Mouse (Mus musculus) testis, adult 2 months (tissue): ENCODE results near the gene Mllt11. TPM values are rescaled to one million over a fixed set of nuclear protein-coding genes. Genes with fewer than 3 reads are reported as not detected.

Source experiments
- H3K27ac ChIP-seq: fragments of 200-500 bp; 2 replicates; pipeline ENCODE4 v1.5.1; 2012; ENCODE audit warnings: low read depth, low read length; ENCODE audit not compliant: control insufficient read depth, insufficient read depth
- H3K27me3 ChIP-seq: fragments of 200-500 bp; 2 replicates; pipeline ENCODE4 v1.6.1; 2012; ENCODE audit warnings: mild to moderate bottlenecking, low read length, moderate library complexity; ENCODE audit not compliant: control insufficient read depth, insufficient read depth
- H3K36me3 ChIP-seq: fragments of 200-500 bp; 2 replicates; pipeline ENCODE4 v1.6.1; 2012; ENCODE audit warnings: mild to moderate bottlenecking, low read length; ENCODE audit not compliant: control insufficient read depth, insufficient read depth
- H3K4me1 ChIP-seq: fragments of 200-500 bp; 2 replicates; pipeline ENCODE4 v1.6.1; 2012; ENCODE audit warnings: low read length; ENCODE audit not compliant: control insufficient read depth, insufficient read depth
- H3K4me3 ChIP-seq: fragments of 200-500 bp; 2 replicates; pipeline ENCODE4 v1.5.1; 2012; ENCODE audit warnings: low read depth, mild to moderate bottlenecking, low read length, moderate library complexity, mixed read lengths; ENCODE audit not compliant: control insufficient read depth
- CTCF ChIP-seq: fragments of 200-500 bp; IDR thresholded peaks from 2 replicates; pipeline ENCODE4 v1.5.1; 2012; ENCODE audit warnings: low read depth, mild to moderate bottlenecking, inconsistent platforms, low read length, moderate library complexity; ENCODE audit not compliant: control insufficient read depth, insufficient read depth, insufficient replicate concordance
- POLR2A ChIP-seq: fragments of 200-500 bp; IDR thresholded peaks from 2 replicates; pipeline ENCODE4 v1.6.1; 2012; ENCODE audit warnings: low read depth, mild to moderate bottlenecking, inconsistent platforms, low read length, moderate library complexity; ENCODE audit not compliant: control insufficient read depth
- polyA plus RNA-seq: library from polyadenylated mRNA; depleted of rRNA; stranded (reverse); fragments of >200 nt; gene quantifications from 2 replicates; pipeline ENCODE4 v1.2.3, GENCODE M21; 2012; rRNA removed

Gene Mllt11
- polyA plus RNA-seq, 1 experiment = 839 TPM

DNA sequence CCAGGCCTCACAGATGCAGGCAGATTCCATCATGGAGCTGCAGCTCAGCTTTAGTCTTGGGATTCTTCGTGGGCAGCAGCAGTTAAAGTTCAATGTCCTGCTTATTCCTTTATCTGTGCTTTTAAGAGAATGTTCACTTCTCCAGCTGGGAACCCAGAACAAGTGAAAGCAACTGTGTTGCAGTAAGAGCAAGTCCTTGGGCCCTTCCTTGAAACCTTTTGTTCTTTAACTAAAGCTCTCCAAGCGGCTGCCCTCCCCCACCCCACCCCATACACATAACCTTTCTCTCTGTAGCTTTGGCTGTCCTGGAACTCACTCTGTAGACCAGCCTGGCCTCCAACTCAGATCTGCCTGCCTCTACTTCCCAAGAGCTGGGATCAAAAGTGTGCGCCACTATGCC is 55.5 kb downstream of the Mllt11 start:
- H3K27me3 ChIP-seq = no peaks in the 10 kb centered on the region; the same call in 1 of the 2 replicates
- H3K36me3 ChIP-seq = no peaks in the 10 kb centered on the region
- no peak for TF ChIP-seq POLR2A
- no peak for TF ChIP-seq CTCF
- peaks cover 22% of the 10 kb centered on the region for H3K4me1 ChIP-seq
- H3K27ac ChIP-seq = peak overlapping the region; percentile 36; the same call in 1 of the 2 replicates
- H3K4me3 ChIP-seq = no peak overlapping the region

DNA sequence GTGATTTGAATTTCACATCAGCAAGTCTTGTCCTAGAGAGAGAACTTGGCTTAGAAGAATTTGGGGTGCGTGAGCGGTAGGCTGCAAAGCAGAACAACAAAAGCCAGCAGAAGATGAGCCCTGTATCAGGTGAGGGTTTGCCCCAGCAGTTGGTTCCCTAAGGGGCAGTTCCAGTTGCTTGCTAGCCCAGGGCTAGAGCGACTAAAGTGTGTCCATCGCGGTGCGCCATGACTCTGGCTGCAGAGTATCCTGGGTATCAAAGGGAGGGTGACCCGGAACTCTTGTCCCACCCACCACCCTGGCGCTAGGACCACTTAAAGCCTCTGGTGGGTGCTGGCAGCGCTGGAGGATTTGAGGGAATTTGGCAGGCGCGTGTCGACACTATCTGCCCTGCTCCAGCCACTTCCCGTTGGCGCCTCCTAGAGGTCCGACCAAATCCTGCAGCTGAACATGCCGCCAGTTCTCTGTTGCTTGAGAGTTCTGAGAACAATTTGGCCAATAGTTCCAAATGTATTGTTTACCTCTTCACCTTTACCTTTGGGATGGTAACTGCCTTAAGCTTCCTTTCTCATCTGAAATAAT is 57.9 kb downstream of the Mllt11 start:
- H3K4me3 ChIP-seq = peak overlapping the region; percentile 57
- peak overlapping the region; percentile 80 for H3K27ac ChIP-seq
- no peaks in the 10 kb centered on the region for H3K36me3 ChIP-seq
- no peaks in the 10 kb centered on the region; the same call in 1 of the 2 replicates for H3K27me3 ChIP-seq
- peaks cover 23% of the 10 kb centered on the region for H3K4me1 ChIP-seq
- TF ChIP-seq CTCF = peak; percentile 85; the same call in 1 of the 2 replicates
- peak; percentile 15; the same call in 1 of the 2 replicates for TF ChIP-seq POLR2A

DNA sequence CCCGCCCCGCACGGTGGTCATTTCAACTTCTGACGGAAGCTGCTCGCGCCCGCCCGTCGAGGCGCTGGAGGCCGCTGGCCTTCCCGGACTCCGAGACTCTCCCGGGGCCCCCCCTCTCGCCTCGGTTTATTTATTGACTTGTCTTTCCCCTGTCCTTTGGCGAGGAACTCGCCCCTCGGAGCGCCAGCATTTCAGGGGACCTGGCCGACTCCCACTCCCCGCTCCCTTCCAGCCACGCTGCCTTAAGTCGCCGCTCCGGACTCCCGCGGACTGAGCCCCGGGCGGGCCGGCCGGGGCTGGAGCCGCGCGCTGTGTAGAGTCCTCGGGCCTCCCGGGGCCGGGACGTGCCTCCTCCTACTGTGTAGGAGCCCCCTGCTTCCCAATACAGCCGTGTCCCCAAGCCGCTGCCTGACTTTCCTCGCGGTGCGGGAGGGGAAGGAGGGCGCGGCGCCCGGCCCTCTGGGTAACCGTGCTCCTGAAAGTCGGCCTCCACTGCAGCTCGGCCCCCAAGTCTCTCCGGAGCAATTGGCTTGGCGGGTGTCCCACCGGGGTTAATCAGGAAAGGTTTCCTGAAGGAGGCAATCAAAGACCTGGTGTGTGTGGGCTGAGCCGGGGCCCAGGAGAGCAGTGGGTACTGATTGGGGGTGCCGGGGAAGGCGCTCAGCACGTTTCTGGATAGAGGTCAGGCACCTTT is 58.6 kb downstream of the Mllt11 start:
- H3K4me3 ChIP-seq = peak overlapping the region; percentile 57
- H3K27me3 ChIP-seq = no peaks in the 10 kb centered on the region; the same call in 1 of the 2 replicates
- H3K27ac ChIP-seq = peak overlapping the region; percentile 80
- H3K36me3 ChIP-seq = no peaks in the 10 kb centered on the region
- TF ChIP-seq CTCF = no peak
- no peak for TF ChIP-seq POLR2A
- H3K4me1 ChIP-seq = peaks cover 23% of the 10 kb centered on the region

DNA sequence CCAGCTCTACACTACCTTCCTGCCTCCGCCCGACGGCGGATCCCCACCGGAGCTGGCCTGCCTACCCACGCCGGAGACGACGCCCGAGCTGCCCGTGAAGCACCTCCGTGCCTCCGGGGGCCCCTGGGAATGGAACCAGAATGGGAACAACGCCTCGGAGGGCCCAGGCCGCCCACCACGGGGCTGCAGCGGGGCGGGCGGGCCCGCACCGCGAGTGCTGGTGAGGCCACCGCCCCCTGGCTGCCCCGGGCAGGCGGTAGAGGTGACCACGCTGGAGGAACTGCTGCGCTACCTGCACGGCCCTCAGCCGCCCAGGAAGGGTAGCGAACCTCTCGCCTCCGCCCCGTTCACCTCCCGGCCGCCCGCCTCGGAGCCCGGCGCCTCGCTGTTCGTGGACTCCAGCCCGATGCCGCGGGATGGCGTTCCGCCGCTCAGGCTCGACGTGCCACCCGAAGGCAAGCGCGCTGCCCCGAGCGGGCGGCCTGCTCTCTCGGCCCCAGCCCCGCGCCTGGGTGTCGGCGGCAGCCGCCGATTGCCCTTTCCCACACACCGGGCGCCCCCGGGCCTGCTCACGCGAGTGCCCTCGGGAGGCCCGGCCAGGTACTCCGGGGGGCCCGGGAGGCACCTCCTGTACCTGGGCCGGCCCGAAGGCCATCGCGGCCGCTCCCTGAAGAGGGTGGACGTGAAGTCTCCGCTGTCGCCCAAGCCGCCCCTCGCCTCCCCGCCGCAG is 59.3 kb downstream of the Mllt11 start:
- Histone ChIP-seq H3K4me3 (peak overlapping the region; percentile 57), H3K27ac (no peak overlapping the region; the same call in 1 of the 2 replicates), H3K36me3 (no peaks in the 10 kb centered on the region), H3K27me3 (no peaks in the 10 kb centered on the region; the same call in 1 of the 2 replicates), H3K4me1 (peaks cover 23% of the 10 kb centered on the region)
- TF ChIP-seq CTCF = no peak
- no peak for TF ChIP-seq POLR2A

DNA sequence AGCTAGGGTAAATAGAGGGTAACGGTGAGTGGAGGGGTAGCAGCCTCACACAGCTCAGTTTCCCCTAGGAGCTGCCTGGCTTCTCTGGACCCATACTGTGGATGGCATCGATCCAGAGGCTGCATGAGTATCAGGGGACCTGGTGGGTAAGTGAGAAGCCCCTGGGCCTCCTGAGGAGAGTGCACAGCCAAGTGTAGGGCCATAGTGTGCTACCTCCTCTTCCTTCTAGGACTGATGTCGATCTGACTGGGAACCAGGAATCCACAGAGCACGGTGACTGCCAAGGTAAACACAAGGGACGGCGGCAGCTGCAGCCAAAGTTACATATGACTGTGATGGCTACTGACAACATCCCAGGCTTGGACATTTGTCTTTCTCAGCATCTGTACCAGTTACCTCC is 60.9 kb downstream of the Mllt11 start:
- H3K4me3 ChIP-seq = no peak overlapping the region
- no peaks in the 10 kb centered on the region; the same call in 1 of the 2 replicates for H3K27me3 ChIP-seq
- no peak overlapping the region for H3K27ac ChIP-seq
- H3K4me1 ChIP-seq = peaks cover 23% of the 10 kb centered on the region
- no peaks in the 10 kb centered on the region for H3K36me3 ChIP-seq
- TF ChIP-seq CTCF (no peak), POLR2A (no peak)

DNA sequence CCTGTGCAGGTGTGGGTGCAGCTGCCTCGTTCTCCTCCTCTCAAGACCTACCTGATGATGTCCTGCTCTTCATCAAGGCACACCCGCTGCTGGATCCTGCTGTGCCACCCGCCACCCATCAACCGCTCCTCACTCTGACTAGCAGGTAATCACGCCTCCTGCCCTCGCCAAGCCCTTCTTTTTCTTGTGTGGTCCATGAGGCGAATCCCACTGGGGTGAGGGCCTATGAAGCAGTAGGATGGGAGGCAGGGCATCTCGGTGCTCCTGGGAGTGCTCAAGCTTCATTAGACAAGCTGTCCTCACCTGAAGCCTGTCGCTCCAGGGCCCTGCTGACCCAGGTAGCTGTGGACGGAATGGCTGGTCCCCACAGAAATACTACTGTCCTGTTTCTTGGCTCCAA is 62.0 kb downstream of the Mllt11 start:
- Histone ChIP-seq H3K4me3 (no peak overlapping the region), H3K4me1 (peaks cover 23% of the 10 kb centered on the region), H3K27me3 (no peaks in the 10 kb centered on the region; the same call in 1 of the 2 replicates), H3K27ac (no peak overlapping the region), H3K36me3 (no peaks in the 10 kb centered on the region)
- TF ChIP-seq CTCF (no peak), POLR2A (no peak)

Other genes starting within 250 kb of the Mllt11 start
- 37.7 and 43.3 TPM in 2 replicates for gene Zfp687, start 216.7 kb downstream of the Mllt11 start, polyA plus RNA-seq
- gene Psmd4, start 189.6 kb downstream of the Mllt11 start, polyA plus RNA-seq = 209 and 219 TPM in 2 replicates
- 14.4 and 17.8 TPM in 2 replicates for gene Pip5k1a, start 125.2 kb downstream of the Mllt11 start, polyA plus RNA-seq
- 31.8 and 32.6 TPM in 2 replicates for gene Vps72, start 121.1 kb downstream of the Mllt11 start, polyA plus RNA-seq
- 8.6 and 10.4 TPM in 2 replicates for gene Tmod4, start 107.7 kb downstream of the Mllt11 start, polyA plus RNA-seq
- gene Scnm1, start 98.2 kb downstream of the Mllt11 start, polyA plus RNA-seq = 41.4 and 43.3 TPM in 2 replicates
- gene Lysmd1, start 98.1 kb downstream of the Mllt11 start, polyA plus RNA-seq = 7.5 and 7.9 TPM in 2 replicates
- gene Tnfaip8l2, start 89.8 kb downstream of the Mllt11 start, polyA plus RNA-seq = 0.81 and 0.82 TPM in 2 replicates
- gene Sema6c, start 71.7 kb downstream of the Mllt11 start, polyA plus RNA-seq = 31.3 and 38.5 TPM in 2 replicates
- 5.2 and 5.6 TPM in 2 replicates for gene Gabpb2, start 14.3 kb downstream of the Mllt11 start, polyA plus RNA-seq
- 95.8 and 99.6 TPM in 2 replicates for gene Cdc42se1, start 3.4 kb downstream of the Mllt11 start, polyA plus RNA-seq
- gene Gm128, start 9.4 kb upstream of the Mllt11 start, polyA plus RNA-seq = 603 and 652 TPM in 2 replicates
- gene Bnipl, start 19.0 kb upstream of the Mllt11 start, polyA plus RNA-seq = 1.9 and 2.0 TPM in 2 replicates
- gene Mindy1, start 49.2 kb upstream of the Mllt11 start, polyA plus RNA-seq = 60.3 and 61.1 TPM in 2 replicates
- gene Prune1, start 49.9 kb upstream of the Mllt11 start, polyA plus RNA-seq = 18.3 and 19.1 TPM in 2 replicates
- gene Anxa9, start 75.0 kb upstream of the Mllt11 start, polyA plus RNA-seq = 7.6 and 7.8 TPM in 2 replicates
- gene Cers2, start 82.6 kb upstream of the Mllt11 start, polyA plus RNA-seq = 27.5 and 27.6 TPM in 2 replicates
- gene Setdb1, start 125.0 kb upstream of the Mllt11 start, polyA plus RNA-seq = 20.0 and 24.3 TPM in 2 replicates
- 198 and 300 TPM in 2 replicates for gene 4930558C23Rik, start 170.7 kb upstream of the Mllt11 start, polyA plus RNA-seq
- 13.6 TPM in 2 replicates for gene Arnt, start 202.2 kb upstream of the Mllt11 start, polyA plus RNA-seq